Mouse (Mus musculus): ENCODE measurements around the gene Rnf141.

The Rnf141 gene

GRCm38 (mm10) chr7:110792834-110793233 lies 51.4 kb downstream of the Rnf141 start:
- DNase-seq: no peak

DNA sequence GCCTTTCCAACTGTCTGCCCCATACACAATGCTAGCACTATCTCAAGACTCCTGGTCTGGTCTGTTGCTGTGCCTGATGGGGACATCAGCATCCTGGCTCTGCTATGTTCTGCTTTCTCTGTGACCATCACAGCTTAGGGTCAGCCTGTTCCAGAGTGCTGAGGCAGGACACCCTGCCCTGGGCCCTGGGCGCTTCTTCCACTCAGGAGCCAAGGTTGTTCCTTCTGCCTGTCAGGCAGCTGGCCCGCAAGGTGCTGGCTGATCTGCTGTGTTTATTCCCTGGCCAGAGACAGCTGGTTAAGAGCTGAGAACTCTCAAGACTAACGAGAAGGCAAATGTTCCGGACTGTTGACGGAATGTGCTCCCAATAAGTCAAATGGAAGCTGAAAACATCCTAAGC lies 52.1 kb downstream of the Rnf141 start:
- DNase-seq: no peak

DNA sequence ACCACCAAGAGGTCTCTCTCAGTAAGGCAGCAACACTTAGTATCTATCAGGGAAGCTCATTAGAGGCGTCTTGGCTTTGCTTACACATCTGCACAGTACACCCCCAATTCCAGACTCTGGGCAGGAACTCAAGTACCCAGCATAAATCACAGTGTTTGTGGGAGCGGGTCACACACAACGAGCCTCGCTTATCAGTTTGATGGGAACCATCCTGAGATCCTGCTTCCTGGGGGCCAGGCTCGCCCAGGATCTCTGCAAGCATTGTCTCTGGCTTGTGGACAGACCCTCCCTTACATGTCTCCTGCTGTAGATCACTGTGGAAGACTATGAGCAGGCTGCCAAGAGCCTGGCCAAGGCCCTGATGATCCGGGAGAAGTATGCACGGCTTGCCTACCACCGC lies 53.4 kb downstream of the Rnf141 start:
- DNase-seq: no peak

DNA sequence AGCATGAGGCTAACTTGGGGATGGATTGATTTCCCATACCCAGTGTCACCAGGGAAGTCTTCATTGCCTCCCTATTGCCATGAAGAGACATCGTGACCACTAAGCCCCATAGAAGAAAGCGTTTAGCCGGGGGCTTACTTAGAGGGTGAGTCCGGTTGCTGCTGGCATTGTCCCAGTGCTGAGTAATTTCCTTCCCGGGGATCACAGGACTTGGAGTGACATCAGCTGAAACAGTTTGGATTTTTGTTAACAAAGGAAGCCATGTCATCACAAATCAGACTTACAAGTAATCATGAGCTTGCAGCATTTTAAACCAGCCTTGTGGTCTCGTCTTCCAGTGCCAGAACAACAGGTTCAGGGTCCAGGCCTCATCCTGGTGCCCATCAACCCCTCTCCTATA lies 56.9 kb downstream of the Rnf141 start:
- no peak for DNase-seq

- DNase-seq: no peak
Measured at GRCm38 (mm10) chr7:110785741-110786146, 58.5 kb downstream of the Rnf141 start.

DNA sequence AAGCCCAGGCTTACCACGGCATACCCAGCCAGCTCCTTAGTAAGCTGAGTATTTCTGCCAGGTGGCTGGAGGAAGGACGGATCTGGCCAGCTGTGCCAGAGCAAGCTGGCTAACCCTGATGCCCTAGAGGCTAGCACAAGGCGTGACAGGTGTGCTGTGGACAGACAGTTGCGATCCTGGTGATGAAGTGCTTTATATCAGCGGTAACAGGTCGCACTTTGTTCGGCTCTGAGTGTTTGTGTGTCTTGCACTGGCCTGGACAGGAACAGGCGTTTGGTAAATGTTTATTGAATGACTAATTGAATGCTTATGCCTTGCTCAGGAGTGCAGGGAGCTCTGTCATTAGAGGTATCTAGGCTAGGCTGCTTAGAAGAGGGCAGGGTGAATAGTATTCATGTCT lies 59.3 kb downstream of the Rnf141 start:
- no peak for DNase-seq

DNA sequence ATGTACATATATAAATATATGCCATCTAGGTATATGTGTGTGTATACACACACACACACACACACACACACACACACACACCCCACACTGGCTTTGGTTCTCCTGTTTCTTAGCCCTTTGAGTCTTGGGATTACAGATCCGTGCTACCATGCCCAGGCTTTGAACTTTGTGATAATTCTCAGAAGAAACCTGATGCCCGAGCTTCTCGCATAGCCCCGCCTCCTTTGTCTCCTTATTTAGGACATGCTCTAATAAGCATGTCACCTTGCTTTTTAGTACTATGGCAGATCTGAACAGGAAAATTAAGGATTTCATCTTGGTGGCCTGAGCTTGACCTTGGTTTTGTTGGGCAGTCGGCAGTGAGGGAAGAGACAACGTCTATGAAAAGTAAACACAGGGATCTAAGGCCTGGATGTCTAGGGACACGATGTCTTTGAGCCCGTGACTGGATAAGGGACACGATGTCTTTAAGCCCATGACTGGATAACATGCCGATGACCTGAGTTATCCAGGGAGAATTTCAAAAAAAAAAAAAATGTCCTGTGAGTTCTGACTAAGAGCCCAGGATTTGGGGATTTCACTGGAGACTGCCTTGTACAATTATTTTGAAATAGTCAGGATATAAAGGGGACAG lies 61.3 kb downstream of the Rnf141 start:
- DNase-seq: no peak

- DNase-seq: no peak
Measured at GRCm38 (mm10) chr7:110782135-110782534, 62.1 kb downstream of the Rnf141 start.

- DNase-seq: peak; percentile 31 to 58
Measured at GRCm38 (mm10) chr7:110781231-110781711, 63.0 kb downstream of the Rnf141 start.

DNA sequence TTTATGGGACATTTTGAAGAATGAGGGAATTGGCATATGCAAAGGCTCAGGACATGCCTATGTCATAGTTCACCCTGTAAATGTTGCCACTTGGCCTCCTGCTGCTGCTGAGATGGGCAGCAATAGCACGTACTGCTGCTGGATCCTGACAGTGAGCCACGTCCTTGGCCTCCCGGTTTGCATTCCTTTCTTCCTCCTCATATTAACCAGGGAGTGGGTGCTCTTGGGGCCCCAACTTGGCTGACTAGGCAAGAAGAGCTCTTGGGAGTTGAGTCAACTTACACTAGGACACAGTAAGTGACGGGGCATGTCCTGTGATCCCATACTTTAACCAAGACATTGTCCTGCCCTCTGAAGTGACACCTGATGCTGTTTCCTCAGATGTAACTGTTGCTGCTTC lies 63.7 kb downstream of the Rnf141 start:
- DNase-seq: no peak

DNA sequence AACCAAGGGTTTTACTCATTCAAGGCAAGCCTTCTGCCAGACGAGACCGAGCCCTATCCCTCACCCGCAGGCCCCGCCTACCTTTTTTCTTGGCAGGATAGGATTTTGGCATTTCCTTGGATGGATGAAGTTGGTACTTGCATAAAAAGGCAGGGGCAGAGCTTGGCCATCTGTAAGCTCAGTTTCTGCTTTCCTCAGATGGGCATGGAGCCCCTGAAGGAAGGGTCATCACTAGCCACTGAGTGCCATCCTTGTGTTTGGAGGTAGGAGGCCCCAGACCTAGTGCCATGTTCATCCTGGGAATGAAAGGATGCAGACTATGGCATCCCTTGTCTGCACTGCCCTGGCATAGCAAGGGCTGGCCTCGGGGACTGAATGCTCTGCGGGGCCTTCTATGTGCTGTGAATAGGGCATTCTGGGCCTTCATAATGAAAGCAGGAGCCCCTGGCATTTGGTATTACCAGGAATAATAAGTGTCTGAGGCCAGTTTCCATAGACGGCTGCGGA lies 64.6 kb downstream of the Rnf141 start:
- DNase-seq: no peak

DNA sequence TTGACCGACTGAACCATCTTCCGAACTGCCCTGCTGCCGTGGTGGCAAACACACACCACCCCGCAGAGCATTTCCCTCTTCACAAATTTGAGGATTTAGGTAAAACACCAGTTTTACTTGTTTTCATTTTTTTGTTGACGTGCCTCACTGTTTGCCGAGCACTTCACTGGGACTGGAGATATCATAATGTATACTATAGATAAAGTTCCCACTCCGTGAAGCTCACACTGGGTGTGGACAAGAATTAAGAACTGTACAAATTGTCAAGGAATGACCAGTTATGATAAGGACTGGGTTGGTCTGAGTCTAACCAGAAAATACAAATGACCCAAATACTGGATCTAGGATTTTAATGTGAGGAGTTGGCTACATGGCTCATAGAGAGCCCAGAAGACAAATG lies 65.3 kb downstream of the Rnf141 start:
- no peak for DNase-seq

GRCm38 (mm10) chr7:110777146-110778001 lies 66.9 kb downstream of the Rnf141 start:
- DNase-seq: no peak

DNA sequence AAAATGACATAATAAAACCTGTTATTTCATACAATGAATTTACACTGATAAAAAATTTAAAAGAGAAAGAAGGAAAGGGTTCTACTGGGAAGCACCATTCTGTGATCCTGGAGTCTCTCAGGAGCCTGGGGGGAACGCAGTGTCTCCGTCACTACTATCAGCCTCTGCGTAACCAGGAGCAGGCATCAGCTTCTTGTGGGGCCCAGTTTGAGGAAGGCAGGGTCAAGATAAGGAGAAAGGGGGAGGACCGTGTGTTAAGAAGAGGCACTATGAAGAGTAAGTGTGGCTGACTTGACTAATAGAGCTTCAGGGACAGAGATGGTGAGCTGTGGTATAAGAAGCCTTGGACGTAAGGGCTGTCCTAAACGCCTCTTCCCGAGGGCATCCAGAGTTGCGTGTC lies 69.6 kb downstream of the Rnf141 start:
- DNase-seq: no peak

- DNase-seq: peak; percentile 15 to 24
Measured at GRCm38 (mm10) chr7:110774077-110774476, 70.2 kb downstream of the Rnf141 start.

GRCm38 (mm10) chr7:110773204-110774002 lies 70.9 kb downstream of the Rnf141 start:
- peak; percentile 34 to 45 for DNase-seq

DNA sequence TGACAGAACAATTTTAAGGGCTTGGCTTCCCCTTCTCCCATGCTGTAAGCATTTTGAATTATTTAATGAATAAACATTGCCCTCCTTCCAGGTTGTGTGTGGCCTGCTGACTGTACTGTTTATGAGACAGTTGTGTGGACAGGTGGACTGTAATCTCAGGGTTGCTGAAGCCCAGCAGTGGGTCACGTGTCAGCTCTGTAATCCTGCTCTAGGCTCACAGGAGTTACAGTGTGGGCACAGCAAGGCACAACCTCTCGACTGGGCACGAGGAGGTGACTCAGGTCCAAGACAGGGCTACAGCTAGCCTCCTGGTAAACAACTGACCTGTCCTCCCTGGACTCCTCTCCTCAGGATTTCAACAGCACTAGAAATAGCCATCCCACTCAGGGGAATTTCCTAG lies 71.9 kb downstream of the Rnf141 start:
- DNase-seq: no peak

DNA sequence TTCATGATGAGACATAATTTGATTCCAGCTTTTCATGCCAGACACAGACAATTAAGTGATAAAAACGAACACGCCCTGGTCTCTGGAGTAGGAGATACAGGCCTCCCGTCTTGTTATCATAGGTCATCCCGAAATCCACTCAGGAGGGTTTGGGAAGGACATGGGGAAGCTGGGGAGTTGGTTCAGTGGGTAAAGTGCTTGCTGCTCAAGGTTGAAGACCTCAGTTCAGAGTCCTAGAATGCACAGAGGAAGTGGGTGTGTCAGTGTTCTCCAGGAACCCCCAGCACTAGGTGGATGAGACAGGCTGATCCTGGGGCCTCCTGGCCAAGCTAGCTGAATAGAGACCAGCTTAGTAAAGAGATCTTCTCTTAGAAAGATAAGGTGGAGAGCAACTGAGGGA lies 73.3 kb downstream of the Rnf141 start:
- DNase-seq: no peak

DNA sequence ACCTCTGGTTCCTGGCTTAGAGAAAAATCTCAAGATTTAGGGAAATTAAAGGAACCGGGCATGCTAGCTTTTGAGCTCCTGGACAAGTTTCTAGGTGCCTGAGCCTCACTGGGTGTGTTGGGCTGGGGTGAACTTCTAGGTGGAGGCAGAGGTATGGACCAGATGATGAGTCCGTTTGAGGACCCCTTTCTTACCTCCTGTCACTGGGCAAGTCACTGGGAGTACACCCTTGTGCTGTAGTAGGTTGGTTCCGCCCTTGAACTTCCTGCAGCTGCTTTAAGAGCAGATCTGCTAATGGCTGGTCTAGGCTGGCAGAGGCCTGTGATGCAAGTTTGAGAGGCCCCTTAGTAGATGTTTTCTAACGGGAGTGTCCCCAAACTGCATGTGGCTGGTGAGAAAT lies 75.2 kb downstream of the Rnf141 start:
- DNase-seq: no peak

GRCm38 (mm10) chr7:110768451-110769064 lies 75.7 kb downstream of the Rnf141 start:
- DNase-seq: peak; percentile 66 to 68

- DNase-seq: peak; percentile 33 to 42
Measured at GRCm38 (mm10) chr7:110768001-110768400, 76.3 kb downstream of the Rnf141 start, which contains the start of gene Ampd3. Gene Ampd3 (plus strand): TSS chr7:110768206.

DNA sequence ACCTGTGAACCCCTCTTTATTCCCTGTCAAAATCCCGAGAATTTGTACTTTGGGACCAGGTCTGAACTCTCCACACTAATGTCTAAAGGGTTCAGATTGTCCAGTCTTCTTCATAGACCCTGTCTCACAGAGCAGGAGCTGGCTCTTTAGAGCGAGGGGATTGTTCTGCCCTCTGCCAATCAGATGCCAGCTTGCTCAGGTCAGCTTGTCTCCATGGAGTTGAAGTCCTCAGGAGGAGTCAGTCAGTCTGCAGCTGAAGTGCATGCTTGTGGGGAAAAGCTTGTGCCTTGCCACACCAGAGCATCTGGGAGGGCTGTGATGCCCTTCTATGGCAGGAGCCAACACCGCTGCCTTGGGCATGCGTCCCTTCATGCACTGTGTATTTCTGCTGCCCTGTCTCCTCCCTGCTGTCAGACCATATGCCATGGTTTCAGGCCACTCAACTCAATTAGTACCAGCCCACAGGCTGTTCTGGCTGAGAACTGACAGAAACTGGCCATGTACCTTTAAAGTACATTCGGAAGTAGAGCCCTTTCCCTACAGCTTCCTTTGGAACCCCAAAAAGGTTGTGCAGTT lies 81.6 kb downstream of the Rnf141 start:
- DNase-seq: peak; percentile 80

All from cerebellum, postnatal 36 days (tissue).